Mouse (Mus musculus) intestine, postnatal 0 days (tissue): ENCODE measurements around the gene Mcf2l. TPM values are rescaled to one million over a fixed set of nuclear protein-coding genes. Genes with fewer than 3 reads are reported as not detected.

ENCODE experiments used
- ATAC-seq: fragments of 200-750 bp; cut with Nextera tagmentation; 2 replicates; pipeline ENCODE4 v1.8.0; 2017; ENCODE audit warnings: mild to moderate bottlenecking, moderate TSS enrichment, moderate library complexity
- H3K27ac ChIP-seq: fragments of 300-500 bp; sonication (generic); 2 replicates; pipeline ENCODE4 v1.5.1; 2014; ENCODE audit warnings: mild to moderate bottlenecking, low read depth, low read length, moderate library complexity
- H3K27me3 ChIP-seq: fragments of 300-500 bp; sonication (generic); replicated peaks from 2 replicates; pipeline ENCODE4 v1.6.1; 2014; ENCODE audit warnings: low read length, mixed read lengths; ENCODE audit not compliant: control insufficient read depth, insufficient read depth
- H3K36me3 ChIP-seq: fragments of 300-500 bp; sonication (generic); 2 replicates; pipeline ENCODE4 v1.6.1; 2014; ENCODE audit warnings: mild to moderate bottlenecking, moderate library complexity; ENCODE audit not compliant: control insufficient read depth, insufficient read depth
- H3K4me1 ChIP-seq: fragments of 300-500 bp; sonication (generic); replicated peaks from 2 replicates; pipeline ENCODE4 v1.6.1; 2014; ENCODE audit warnings: antibody characterized with exemption, low read length, mixed read lengths; ENCODE audit not compliant: control insufficient read depth, insufficient read depth
- H3K4me2 ChIP-seq: fragments of 300-500 bp; sonication (generic); replicated peaks from 2 replicates; pipeline ENCODE4 v1.6.1; 2014; ENCODE audit warnings: low read depth, mild to moderate bottlenecking, moderate library complexity
- H3K4me3 ChIP-seq: fragments of 300-500 bp; sonication (generic); 2 replicates; pipeline ENCODE4 v1.5.1; 2014; ENCODE audit warnings: low read depth, low read length
- H3K9ac ChIP-seq: fragments of 300-500 bp; sonication (generic); 2 replicates; pipeline ENCODE4 v1.6.1; 2014; ENCODE audit warnings: mild to moderate bottlenecking, low read depth, low read length
- H3K9me3 ChIP-seq: fragments of 300-500 bp; sonication (generic); 2 replicates; pipeline ENCODE4 v1.6.1; 2016; ENCODE audit warnings: mixed run types; ENCODE audit not compliant: control insufficient read depth
- CTCF ChIP-seq: sonication (generic); IDR thresholded peaks from 2 replicates; pipeline ENCODE4 v1.5.1; 2016; ENCODE audit warnings: low read depth, mild to moderate bottlenecking, control low read depth, antibody characterized with exemption, moderate library complexity
- WGBS: fragments of 180-500 bp; shearing (Covaris S2); extraction: QIAGEN DNeasy Blood & Tissue Kit; methylation state at CpG from one replicate; pipeline ENCODE4 v1.1.7; 2014; 5-methylcytosine and 5-hydroxymethylcytosine counted together
- polyA plus RNA-seq: library from polyadenylated mRNA; unstranded; fragments of >200 nt; fragmentation: Nextera tagmentation; extraction: Ambion mirVana; gene quantifications from 2 replicates; pipeline ENCODE4 v1.2.1, GENCODE M21; 2015

Gene Mcf2l
- polyA plus RNA-seq, 1 experiment from 2014 or later: 6.7 TPM

DNA sequence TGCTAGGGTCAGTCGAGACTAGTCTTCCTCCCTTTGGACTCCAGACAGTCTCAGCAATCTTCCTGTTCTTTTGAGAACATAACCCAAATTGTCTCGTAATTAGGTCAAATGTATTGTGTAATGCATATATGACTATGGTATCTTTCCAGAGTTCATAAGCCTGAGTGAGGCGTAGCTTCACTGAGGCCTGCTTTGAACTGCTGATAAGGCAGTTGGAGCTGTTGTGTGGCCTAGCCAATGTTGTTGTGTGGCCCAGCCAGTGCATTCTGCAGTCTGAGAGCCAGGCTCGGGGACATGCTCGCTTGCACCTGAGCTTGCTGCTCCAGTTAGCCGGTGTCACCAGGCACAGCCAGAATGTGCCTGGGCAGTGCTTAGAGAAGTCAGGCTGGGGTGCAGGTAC is 27.2 kb upstream of the Mcf2l start:
- TF ChIP-seq CTCF: no peak
- 58% methylated on average over 6 of the region's 6 CpGs for WGBS
- H3K36me3 ChIP-seq: peaks cover 50% of the 10 kb centered on the region
- H3K4me1 ChIP-seq: no peaks in the 10 kb centered on the region; the same call in 1 of the 2 replicates
- peak overlapping the region; percentile 50 for H3K27ac ChIP-seq
- H3K9me3 ChIP-seq: no peaks in the 10 kb centered on the region
- ATAC-seq: peak; percentile 71
- H3K4me3 ChIP-seq: no peak overlapping the region
- H3K4me2 ChIP-seq: no peak overlapping the region
- H3K9ac ChIP-seq: no peak overlapping the region
- H3K27me3 ChIP-seq: no peaks in the 10 kb centered on the region

GRCm38 (mm10) chr8:12851241-12851640 is 22.4 kb upstream of the Mcf2l start:
- no peak overlapping the region for H3K27ac ChIP-seq
- no peak overlapping the region for H3K9ac ChIP-seq
- no peak for TF ChIP-seq CTCF
- no peaks in the 10 kb centered on the region; the same call in 1 of the 2 replicates for H3K4me1 ChIP-seq
- no peaks in the 10 kb centered on the region for H3K9me3 ChIP-seq
- H3K4me2 ChIP-seq: no peak overlapping the region
- no peak for ATAC-seq
- H3K4me3 ChIP-seq: no peak overlapping the region
- H3K36me3 ChIP-seq: peaks cover 55% of the 10 kb centered on the region
- WGBS: 75% methylated on average over 10 of the region's 10 CpGs
- no peaks in the 10 kb centered on the region for H3K27me3 ChIP-seq

DNA sequence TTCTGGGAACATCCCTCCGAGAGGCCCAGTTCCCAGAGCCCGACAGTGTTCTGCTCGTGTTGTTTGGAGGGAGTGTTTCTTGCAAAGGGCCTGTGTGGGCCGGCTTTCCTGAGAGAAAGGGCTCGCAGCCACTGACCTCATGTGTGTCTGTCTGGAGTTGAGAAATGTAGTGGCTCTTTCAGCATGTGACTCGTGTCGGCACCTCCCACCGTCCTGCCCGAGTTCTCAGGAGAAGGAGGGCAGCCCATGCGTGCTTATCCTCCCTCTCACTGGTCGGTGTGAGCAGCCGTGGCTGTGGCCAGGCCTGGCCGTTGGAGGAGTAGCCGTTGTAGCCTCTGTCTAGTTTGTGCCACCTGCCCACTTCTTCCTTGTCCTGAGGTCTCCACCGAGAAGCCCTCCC is 17.6 kb upstream of the Mcf2l start:
- no peak for TF ChIP-seq CTCF
- H3K4me3 ChIP-seq: no peak overlapping the region
- 68% methylated on average over 15 of the region's 15 CpGs for WGBS
- no peaks in the 10 kb centered on the region for H3K9me3 ChIP-seq
- no peak overlapping the region for H3K9ac ChIP-seq
- H3K4me2 ChIP-seq: no peak overlapping the region
- H3K27ac ChIP-seq: no peak overlapping the region
- no peaks in the 10 kb centered on the region for H3K27me3 ChIP-seq
- H3K4me1 ChIP-seq: no peaks in the 10 kb centered on the region
- peaks cover 60% of the 10 kb centered on the region for H3K36me3 ChIP-seq
- no peak for ATAC-seq

GRCm38 (mm10) chr8:12863061-12863460 is 10.5 kb upstream of the Mcf2l start:
- Histone ChIP-seq H3K4me3 (no peak overlapping the region), H3K9ac (no peak overlapping the region), H3K27me3 (no peaks in the 10 kb centered on the region), H3K4me1 (no peaks in the 10 kb centered on the region), H3K4me2 (no peak overlapping the region), H3K36me3 (peaks cover 62% of the 10 kb centered on the region), H3K9me3 (no peaks in the 10 kb centered on the region), H3K27ac (no peak overlapping the region)
- ATAC-seq: no peak
- WGBS: 91% methylated on average over 3 of the region's 3 CpGs
- TF ChIP-seq CTCF: no peak

DNA sequence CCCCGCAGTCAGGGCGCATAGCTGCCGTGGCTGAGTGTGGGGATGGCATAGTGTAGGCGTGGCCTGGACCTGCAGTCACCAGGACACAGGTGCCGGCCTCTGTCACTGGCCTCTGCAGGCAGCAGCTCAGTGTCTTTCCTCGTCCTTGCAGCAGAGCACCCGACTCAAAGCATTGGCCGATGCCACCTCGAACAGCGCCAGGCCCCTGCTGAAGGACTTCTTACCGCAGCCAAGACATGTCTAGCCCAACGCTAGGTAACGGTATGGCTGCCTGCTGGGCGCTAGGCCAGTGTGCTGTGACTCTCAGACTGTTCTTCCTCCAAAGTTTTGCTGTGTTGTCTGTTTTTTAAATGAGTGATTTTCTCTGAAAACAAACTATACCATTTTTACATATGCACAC is 10.0 kb upstream of the Mcf2l start:
- no peaks in the 10 kb centered on the region for H3K27me3 ChIP-seq
- 80% methylated on average over 14 of the region's 14 CpGs for WGBS
- no peak for ATAC-seq
- no peaks in the 10 kb centered on the region for H3K4me1 ChIP-seq
- no peaks in the 10 kb centered on the region for H3K9me3 ChIP-seq
- H3K27ac ChIP-seq: no peak overlapping the region
- H3K4me3 ChIP-seq: no peak overlapping the region
- no peak overlapping the region for H3K9ac ChIP-seq
- peaks cover 56% of the 10 kb centered on the region for H3K36me3 ChIP-seq
- TF ChIP-seq CTCF: no peak
- H3K4me2 ChIP-seq: no peak overlapping the region

- no peaks in the 10 kb centered on the region for H3K27me3 ChIP-seq
- peak; percentile 60 for TF ChIP-seq CTCF
- H3K36me3 ChIP-seq: peaks cover 43% of the 10 kb centered on the region
- no peaks in the 10 kb centered on the region for H3K4me1 ChIP-seq
- no peak overlapping the region for H3K9ac ChIP-seq
- no peaks in the 10 kb centered on the region for H3K9me3 ChIP-seq
- no peak overlapping the region for H3K4me2 ChIP-seq
- no peak overlapping the region for H3K27ac ChIP-seq
- no peak for ATAC-seq
- 75% methylated on average over 6 of the region's 6 CpGs for WGBS
- no peak overlapping the region for H3K4me3 ChIP-seq
Observed at GRCm38 (mm10) chr8:12865790-12866189, 7.8 kb upstream of the Mcf2l start.

- Histone ChIP-seq H3K4me2 (no peak overlapping the region), H3K4me1 (no peaks in the 10 kb centered on the region), H3K4me3 (no peak overlapping the region), H3K36me3 (peaks cover 10% of the 10 kb centered on the region), H3K9me3 (no peaks in the 10 kb centered on the region), H3K27ac (no peak overlapping the region), H3K9ac (no peak overlapping the region), H3K27me3 (0 out of 2 replicates have a peak, but pooled peaks cover 5% of the 10 kb centered on the region)
- WGBS: 76% methylated on average over 3 of the region's 3 CpGs
- TF ChIP-seq CTCF: no peak
- ATAC-seq: no peak
Observed at GRCm38 (mm10) chr8:12869661-12870060, 3.9 kb upstream of the Mcf2l start.
